Comparison of ENCODE assay signal across 22 mouse cellular contexts in the genomic region with DNA sequence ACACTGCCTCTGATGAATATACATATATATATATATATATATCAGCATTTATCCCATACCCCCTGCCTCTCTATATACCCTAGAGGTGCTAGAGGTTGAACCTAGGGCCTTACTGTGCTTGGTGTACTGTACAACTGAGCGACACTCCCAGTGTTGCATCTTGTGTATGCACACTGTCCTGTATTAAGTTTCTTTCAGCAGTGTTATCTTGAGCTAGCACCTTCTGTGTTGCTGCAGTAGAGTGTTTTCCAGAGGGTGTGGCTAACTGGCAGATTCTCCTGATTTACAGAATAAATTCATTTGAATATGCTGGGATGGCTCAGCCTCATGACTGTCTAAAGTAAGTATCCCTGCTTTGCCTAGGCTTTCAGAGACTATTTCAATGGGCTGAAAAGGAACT. TPM values are rescaled to one million over a fixed set of nuclear protein-coding genes. Genes with fewer than 3 reads are reported as not detected.
DNase-seq lines count a peak whose midpoint lies in the region; ATAC-seq and TF ChIP-seq lines count a peak whose summit lies in the region.
"Had no signal": no experiment of that assay in that cellular context is flagged by ENCODE, and none has a peak within 500 bp of the region (broad histone marks: within the 10 kb centered on the region; RNA-seq: fewer than 3 reads in every experiment).

No protein-coding gene starts in this region.

- peak; percentile 74 to 81 (median 77) for DNase-seq in liver, embryonic 14.5 days (ENCODE audit: low read depth in 3 of 3, low spot score in 3 of 3)
- no peak for DNase-seq in cerebellum, adult 11-12 months
- DNase-seq in frontal cortex, adult 2 months (ENCODE audit: extremely low spot score in 1 of 2, low spot score in 1 of 2) = no peak
- DNase-seq in gastrocnemius, adult 8-10 months (ENCODE audit: low spot score in 2 of 2) = no peak
- DNase-seq: cerebellum, adult 11 months; cerebellum, postnatal 25 days; gastrocnemius, postnatal 36 days; kidney, adult 8-10 months; kidney, postnatal 14 days; lung, postnatal 10 days; right cerebral cortex, postnatal 14 days; spleen, adult 18-20 months had no signal

- TF ChIP-seq CTCF in liver, embryonic 14.5 days (IDR thresholded peaks at IDR 0.05; ENCODE audit: low read depth) = no peak

- no peaks in the 10 kb centered on the region; the same call in 1 of the 2 replicates for H3K27me3 ChIP-seq in heart, embryonic 12.5 days (replicated peaks)
- H3K27me3 ChIP-seq in heart, embryonic 11.5 days (ENCODE audit: control insufficient read depth, insufficient read depth, low read length) = no peaks in the 10 kb centered on the region
- no peaks in the 10 kb centered on the region for H3K27me3 ChIP-seq in liver, embryonic 14.5 days (ENCODE audit: control insufficient read depth, insufficient read depth, low read length)
- H3K27me3 ChIP-seq: embryonic facial prominence, embryonic 15.5 days; forebrain, embryonic 12.5 days; limb, embryonic 15.5 days; neural tube, embryonic 15.5 days had no signal

- H3K9ac ChIP-seq in heart, embryonic 12.5 days = no peak overlapping the region
- no peak overlapping the region for H3K9ac ChIP-seq in heart, embryonic 11.5 days (ENCODE audit: low read depth, low read length)
- no peak overlapping the region for H3K9ac ChIP-seq in liver, embryonic 14.5 days (replicated peaks)
- H3K9ac ChIP-seq: embryonic facial prominence, embryonic 15.5 days; forebrain, embryonic 12.5 days; hindbrain, embryonic 14.5 days; limb, embryonic 15.5 days; neural tube, embryonic 15.5 days had no signal

- no peak overlapping the region for H3K4me3 ChIP-seq in heart, embryonic 12.5 days
- H3K4me3 ChIP-seq in heart, embryonic 11.5 days (ENCODE audit: low read depth, low read length) = no peak overlapping the region
- no peak overlapping the region for H3K4me3 ChIP-seq in liver, embryonic 14.5 days (ENCODE audit: insufficient read depth in 1 of 2, low read depth in 2 of 2, low read length in 2 of 2)
- H3K4me3 ChIP-seq: embryonic facial prominence, embryonic 15.5 days; forebrain, embryonic 12.5 days; limb, embryonic 15.5 days; megakaryocyte, embryonic 14.5 days; neural tube, embryonic 15.5 days had no signal

- 76% methylated on average over 1 of the region's 1 CpGs for WGBS in heart, embryonic 12.5 days
- 75% methylated on average over 1 of the region's 1 CpGs for WGBS in heart, embryonic 11.5 days (ENCODE audit: insufficient replicate concordance)
- 21% methylated on average over 1 of the region's 1 CpGs for WGBS in liver, embryonic 14.5 days (ENCODE audit: insufficient replicate concordance)

- ATAC-seq in heart, embryonic 12.5 days (ENCODE audit: insufficient number of reproducible peaks, low FRiP score) = 0 out of 2 replicates have a peak, but pooled peaks have one; percentile 55
- ATAC-seq in heart, embryonic 11.5 days (replicated peaks; ENCODE audit: insufficient number of reproducible peaks, low FRiP score, low TSS enrichment) = no peak
- ATAC-seq in erythroblast, adult 5-6 weeks (replicated peaks; ENCODE audit: low FRiP score, poor library complexity, severe bottlenecking) = peak; percentile 91
- peak; percentile 98 for ATAC-seq in liver, embryonic 14.5 days (ENCODE audit: insufficient read depth)
- ATAC-seq: midbrain, embryonic 16.5 days had no signal

- no peak overlapping the region for H3K27ac ChIP-seq in heart, embryonic 12.5 days (ENCODE audit: poor library complexity, severe bottlenecking)
- H3K27ac ChIP-seq in heart, embryonic 11.5 days (ENCODE audit: low read depth, low read length) = no peak overlapping the region
- H3K27ac ChIP-seq in liver, embryonic 14.5 days = peak overlapping the region; percentile 74
- H3K27ac ChIP-seq: embryonic facial prominence, embryonic 15.5 days; forebrain, embryonic 12.5 days; hindbrain, embryonic 14.5 days; limb, embryonic 15.5 days; neural tube, embryonic 15.5 days had no signal

- no peaks in the 10 kb centered on the region for H3K9me3 ChIP-seq in heart, embryonic 12.5 days (replicated peaks)
- no peaks in the 10 kb centered on the region for H3K9me3 ChIP-seq in heart, embryonic 11.5 days (replicated peaks; ENCODE audit: control insufficient read depth, low read length)
- H3K9me3 ChIP-seq in liver, embryonic 14.5 days (ENCODE audit: control insufficient read depth, low read length) = no peaks in the 10 kb centered on the region
- H3K9me3 ChIP-seq: embryonic facial prominence, embryonic 15.5 days; forebrain, embryonic 12.5 days; limb, embryonic 15.5 days; megakaryocyte, embryonic 14.5 days; neural tube, embryonic 15.5 days had no signal

- no peak overlapping the region for H3K4me2 ChIP-seq in heart, embryonic 12.5 days
- no peak overlapping the region for H3K4me2 ChIP-seq in heart, embryonic 11.5 days
- peak overlapping the region; percentile 36 for H3K4me2 ChIP-seq in liver, embryonic 14.5 days (ENCODE audit: low read depth)
- H3K4me2 ChIP-seq: embryonic facial prominence, embryonic 15.5 days; forebrain, embryonic 12.5 days; hindbrain, embryonic 14.5 days; limb, embryonic 15.5 days; neural tube, embryonic 15.5 days had no signal

- peak; percentile 93 for TF ChIP-seq EP300 in liver, embryonic 14.5 days (IDR thresholded peaks at IDR 0.05; ENCODE audit: low read depth)

- no peaks in the 10 kb centered on the region for H3K4me1 ChIP-seq in heart, embryonic 12.5 days (replicated peaks)
- no peaks in the 10 kb centered on the region for H3K4me1 ChIP-seq in heart, embryonic 11.5 days (ENCODE audit: control insufficient read depth, insufficient read depth, low read length)
- H3K4me1 ChIP-seq in liver, embryonic 14.5 days (replicated peaks; ENCODE audit: control insufficient read depth in 2 of 2, insufficient read depth in 2 of 2, low read length in 1 of 2) = peaks cover 28 to 41% of the 10 kb centered on the region in 2 experiments
- H3K4me1 ChIP-seq: embryonic facial prominence, embryonic 15.5 days; forebrain, embryonic 12.5 days; limb, embryonic 15.5 days; neural tube, embryonic 15.5 days had no signal

- H3K36me3 ChIP-seq in heart, embryonic 12.5 days = no peaks in the 10 kb centered on the region
- no peaks in the 10 kb centered on the region for H3K36me3 ChIP-seq in heart, embryonic 11.5 days (ENCODE audit: control insufficient read depth, insufficient read depth, low read length)
- H3K36me3 ChIP-seq in liver, embryonic 14.5 days (replicated peaks; ENCODE audit: control insufficient read depth, insufficient read depth, low read depth) = no peaks in the 10 kb centered on the region
- H3K36me3 ChIP-seq: embryonic facial prominence, embryonic 15.5 days; forebrain, embryonic 12.5 days; limb, embryonic 15.5 days; neural tube, embryonic 15.5 days had no signal

RNA-seq across cellular contexts. Expression of a gene that starts 54.7 kb away (rescaled TPM):
- polyA plus RNA-seq in heart, embryonic 12.5 days (2016; fragmentation: Nextera tagmentation; extraction: Ambion mirVana) = 16.1 and 17.3 TPM in 2 replicates
- 21.4 and 26.9 TPM in 2 replicates for polyA plus RNA-seq in heart, embryonic 11.5 days (2014; fragmentation: Nextera tagmentation; extraction: Ambion mirVana)
- total RNA-seq in erythroblast, adult 5-6 weeks (2015; ENCODE audit: low replicate concordance) = 177 and 234 TPM in 2 replicates
- 187 and 219 TPM in 2 replicates for total RNA-seq in erythroblast, adult 5-6 weeks (2017; ENCODE audit: low replicate concordance)
- polyA plus RNA-seq in liver, embryonic 14.5 days (2012; rRNA removed) = 11.0 and 13.4 TPM in 2 replicates
- polyA plus RNA-seq in liver, embryonic 14.5 days (2014; fragmentation: Nextera tagmentation; extraction: Ambion mirVana) = 6.1 and 7.5 TPM in 2 replicates
- 33.5 and 35.3 TPM in 2 replicates for polyA plus RNA-seq in frontal cortex, adult 2 months (2012; rRNA removed)
- total RNA-seq in gastrocnemius, adult 8-10 months (2022) = 10 to 100 TPM; 38.2 to 52.3 (median 42.2) TPM

Comparison
In these comparisons a context has a peak if more than half of its experiments do, and no peak if none do; other contexts are left out.
1. DNase-seq: peak in liver, embryonic 14.5 days (3 of 3); none in cerebellum, adult 11-12 months (single experiment), frontal cortex, adult 2 months (0 of 2) and gastrocnemius, adult 8-10 months (0 of 2).